Mouse (Mus musculus) thymus, adult 18-20 months (tissue): ENCODE results near the gene Slc38a4.

ENCODE experiments used
- DNase-seq, 2 experiments: peaks; one replicate each; pipeline ENCODE4 v3.0.0; 2022; ENCODE audit warnings: mixed read lengths in 2 of 2

The Slc38a4 gene

GRCm38 (mm10) chr15:97011599-97012372, 44.0 kb downstream of the Slc38a4 start:
- no peak for DNase-seq

- no peak for DNase-seq
Measured at GRCm38 (mm10) chr15:97009271-97009670, 46.5 kb downstream of the Slc38a4 start.

DNA sequence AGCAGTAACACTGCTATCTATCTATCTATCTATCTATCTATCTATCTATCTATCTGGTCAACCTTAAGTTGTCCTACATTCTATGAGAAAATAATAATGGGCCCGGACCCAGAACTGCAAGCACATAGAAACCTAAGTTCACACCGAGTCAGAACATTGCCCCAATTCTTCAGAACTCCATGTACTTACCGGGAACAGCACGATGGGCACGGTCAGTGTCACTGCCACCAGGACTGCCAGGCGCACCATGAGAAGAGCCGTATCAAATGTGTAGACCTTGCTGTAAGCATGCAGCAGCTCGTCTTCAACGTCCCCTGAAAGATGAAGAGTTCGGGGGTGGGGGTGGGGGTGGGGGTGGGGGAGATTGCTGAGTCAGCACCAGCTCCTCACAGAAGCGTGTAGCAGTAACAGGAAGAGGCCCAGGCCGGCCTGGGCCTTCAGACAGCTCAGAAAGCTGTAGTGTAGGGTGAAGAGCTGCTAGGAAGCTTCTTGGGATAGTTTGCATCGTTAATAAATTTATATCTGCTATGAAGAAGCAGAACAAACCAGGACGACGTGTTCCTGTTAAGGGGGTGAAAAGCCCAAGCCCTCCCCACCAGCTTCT, 50.0 kb downstream of the Slc38a4 start:
- DNase-seq = no peak

DNA sequence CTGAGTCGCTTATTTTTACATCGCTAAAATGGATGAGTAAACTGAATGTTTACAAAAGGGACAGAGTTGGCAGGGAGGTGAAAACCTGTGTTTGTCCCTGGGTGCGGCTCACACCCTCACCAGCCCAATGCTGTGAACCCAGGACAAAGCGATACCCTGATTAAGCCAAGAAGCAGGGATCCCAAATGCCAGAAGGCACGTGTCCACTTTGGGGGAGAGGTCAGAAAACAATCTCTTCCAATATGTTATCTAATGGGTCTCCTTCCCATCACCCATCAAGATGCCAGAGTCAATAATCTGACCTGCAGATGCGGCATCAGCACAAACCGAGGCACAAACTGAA, 51.3 kb downstream of the Slc38a4 start:
- DNase-seq = no peak

DNA sequence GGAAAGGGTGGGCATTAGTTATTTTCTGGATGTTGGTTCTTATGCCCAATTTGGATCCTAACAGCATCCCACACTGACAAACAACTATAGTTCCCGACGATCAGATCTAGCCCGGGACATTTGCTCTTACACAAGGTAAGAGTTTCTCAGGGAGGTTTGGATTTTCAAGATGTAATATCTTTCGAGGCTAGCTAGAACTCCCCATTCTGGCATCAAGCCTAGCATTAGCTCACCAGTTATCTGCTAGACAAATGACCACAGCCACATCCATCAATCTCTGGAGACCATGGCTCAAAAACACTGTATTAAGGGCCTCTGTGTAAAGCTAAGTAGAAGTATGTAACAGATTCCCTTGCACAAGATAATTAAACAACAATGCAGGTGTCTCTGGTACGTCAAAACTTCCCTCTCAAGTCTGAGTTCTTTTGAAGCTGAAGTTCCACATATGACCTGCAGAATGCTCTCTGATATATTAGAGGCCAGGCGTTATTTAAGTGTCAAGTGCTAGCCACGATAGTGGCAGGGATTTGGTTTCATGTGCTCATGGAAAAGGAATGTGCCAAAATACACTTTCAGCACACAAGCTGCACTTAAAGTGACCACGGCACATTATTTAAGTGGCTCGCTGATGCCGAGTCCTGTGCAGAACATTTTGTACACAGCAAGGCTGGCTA, 51.8 kb downstream of the Slc38a4 start:
- DNase-seq = no peak

DNA sequence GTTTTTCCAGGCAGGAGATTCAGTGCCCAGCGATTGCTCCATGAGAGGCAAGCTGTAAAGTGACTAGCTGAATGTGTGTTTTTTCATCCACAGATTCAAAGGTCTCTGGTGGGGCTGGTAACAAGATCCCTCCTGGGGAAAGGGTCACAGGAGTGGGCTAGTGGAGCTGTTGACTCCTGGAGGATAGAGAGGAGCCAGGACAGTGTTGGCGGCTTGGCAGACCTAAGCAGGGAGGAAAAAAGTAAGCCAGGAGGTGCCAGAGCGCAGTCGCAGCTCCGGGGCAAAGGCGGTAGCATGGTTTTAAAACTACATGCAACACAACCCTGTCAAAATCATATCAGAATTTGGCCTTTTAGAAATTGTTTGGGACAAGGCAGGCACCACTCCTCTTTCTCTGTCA, 52.6 kb downstream of the Slc38a4 start:
- DNase-seq = no peak

GRCm38 (mm10) chr15:97002752-97003151, 53.0 kb downstream of the Slc38a4 start:
- DNase-seq = no peak

- DNase-seq = no peak
Measured at GRCm38 (mm10) chr15:97001886-97002285, 53.9 kb downstream of the Slc38a4 start.

- no peak for DNase-seq
Measured at GRCm38 (mm10) chr15:97001416-97001815, 54.3 kb downstream of the Slc38a4 start.

DNA sequence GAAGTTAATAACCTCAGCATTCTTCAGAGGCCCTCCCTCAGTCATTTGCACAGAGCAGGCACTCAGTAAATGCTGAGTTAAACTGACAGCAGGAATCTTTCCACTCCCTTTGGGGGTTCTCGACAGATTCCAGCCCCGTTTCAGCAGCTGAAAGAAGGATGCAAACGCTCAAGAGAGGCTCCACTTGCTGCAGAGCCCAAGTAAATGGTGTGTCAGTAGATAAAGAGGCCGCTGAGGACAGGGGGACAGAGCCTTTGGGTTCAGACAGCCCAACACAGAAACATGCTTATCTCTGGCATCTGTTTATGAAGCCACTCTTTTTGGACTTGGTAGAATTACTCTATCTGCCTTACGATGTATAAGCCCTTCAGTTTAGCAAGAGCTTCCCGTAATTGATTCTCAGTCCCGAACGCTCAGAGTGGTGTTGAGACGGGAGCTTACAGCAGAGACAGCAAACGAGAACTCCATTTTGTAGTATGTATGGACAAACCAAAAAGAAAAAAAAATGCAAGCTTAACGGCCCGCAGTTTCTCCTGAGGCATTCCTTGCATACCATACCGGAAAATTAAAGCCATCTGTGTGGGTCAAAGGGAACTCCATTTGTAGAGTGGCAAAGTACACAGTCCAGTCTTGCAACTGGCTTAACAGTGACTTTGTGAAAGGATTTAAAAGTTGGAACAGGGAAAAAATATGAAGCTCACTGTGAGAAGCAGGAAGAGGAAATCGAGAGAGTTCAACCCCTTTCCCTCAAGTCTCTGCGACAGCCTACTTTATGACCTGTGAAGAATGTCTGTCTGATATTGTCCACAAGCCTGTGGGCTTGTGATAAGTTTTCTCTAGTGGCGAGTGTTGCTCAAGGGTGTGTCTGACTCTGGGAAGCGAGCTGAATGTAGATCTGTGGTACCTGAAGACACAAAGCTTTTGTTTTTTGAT, 55.2 kb downstream of the Slc38a4 start:
- DNase-seq = no peak

GRCm38 (mm10) chr15:96999401-96999800, 56.4 kb downstream of the Slc38a4 start:
- DNase-seq = no peak

GRCm38 (mm10) chr15:96985618-96986017, 70.1 kb downstream of the Slc38a4 start:
- no peak for DNase-seq

GRCm38 (mm10) chr15:96983581-96984330, 72.0 kb downstream of the Slc38a4 start:
- no peak for DNase-seq

GRCm38 (mm10) chr15:96975125-96975524, 80.6 kb downstream of the Slc38a4 start:
- DNase-seq = no peak

DNA sequence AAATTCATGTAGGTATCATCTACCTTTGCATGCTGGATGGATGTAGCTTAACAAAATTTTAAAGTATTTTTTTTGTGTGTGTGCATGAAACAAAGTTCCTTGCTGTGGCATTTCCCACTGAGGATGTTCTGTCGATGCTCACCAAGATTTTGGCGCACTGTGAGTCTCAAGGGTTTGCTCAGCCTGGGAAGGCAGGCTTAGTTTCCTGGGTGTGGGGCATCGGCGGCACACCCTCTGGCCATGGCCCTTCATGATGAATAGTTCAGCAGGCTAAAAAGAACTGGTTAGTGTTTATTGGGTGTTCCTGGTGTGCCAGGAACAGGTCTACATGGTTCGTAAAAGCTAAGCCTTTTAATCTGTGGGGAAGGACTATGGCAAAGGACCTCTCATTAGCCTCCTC, 81.6 kb downstream of the Slc38a4 start:
- DNase-seq = no peak

GRCm38 (mm10) chr15:96973370-96973769, 82.4 kb downstream of the Slc38a4 start:
- DNase-seq = no peak

GRCm38 (mm10) chr15:96972706-96973274, 83.0 kb downstream of the Slc38a4 start:
- no peak for DNase-seq

DNA sequence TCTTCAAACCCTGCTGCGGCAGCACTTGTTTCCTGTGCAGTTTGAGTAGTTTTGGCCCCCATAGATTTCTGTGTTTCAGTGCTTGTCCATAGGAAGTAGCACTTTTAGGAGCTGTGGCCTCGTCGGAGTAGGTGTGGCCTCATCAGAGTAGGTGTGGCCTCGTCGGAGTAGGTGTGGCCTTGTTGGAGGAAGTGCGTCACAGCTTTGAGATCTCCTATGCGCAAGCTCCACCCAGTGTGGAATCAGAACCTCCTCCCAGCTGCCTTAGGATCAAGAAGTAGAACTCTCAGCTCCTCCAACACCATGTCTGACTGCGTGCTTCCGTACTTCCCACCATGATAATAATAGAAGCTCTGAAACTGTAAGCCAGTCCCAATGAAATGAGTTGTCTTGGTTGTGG, 83.8 kb downstream of the Slc38a4 start:
- DNase-seq = no peak

- no peak for DNase-seq
Measured at GRCm38 (mm10) chr15:96969792-96970191, 86.0 kb downstream of the Slc38a4 start.

DNA sequence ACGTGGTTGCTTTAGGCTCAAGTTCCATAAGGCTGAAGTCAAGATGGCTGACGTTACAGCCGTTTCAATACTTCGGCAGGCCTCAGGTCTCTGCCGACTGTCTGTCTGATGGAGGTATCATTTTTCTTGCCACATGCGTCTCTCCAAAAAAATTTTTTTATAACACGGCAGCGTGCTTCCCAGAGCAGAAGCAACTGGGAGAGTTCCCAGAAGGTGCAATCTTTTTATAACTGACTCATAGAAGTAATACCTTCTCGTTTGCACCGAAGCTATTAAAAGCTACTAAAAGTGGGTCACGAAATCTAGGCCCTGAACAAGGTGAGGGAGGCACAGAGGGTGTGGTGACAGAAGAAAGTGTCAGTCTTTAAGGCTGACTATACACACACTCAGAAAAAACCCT, 87.0 kb downstream of the Slc38a4 start:
- no peak for DNase-seq

DNA sequence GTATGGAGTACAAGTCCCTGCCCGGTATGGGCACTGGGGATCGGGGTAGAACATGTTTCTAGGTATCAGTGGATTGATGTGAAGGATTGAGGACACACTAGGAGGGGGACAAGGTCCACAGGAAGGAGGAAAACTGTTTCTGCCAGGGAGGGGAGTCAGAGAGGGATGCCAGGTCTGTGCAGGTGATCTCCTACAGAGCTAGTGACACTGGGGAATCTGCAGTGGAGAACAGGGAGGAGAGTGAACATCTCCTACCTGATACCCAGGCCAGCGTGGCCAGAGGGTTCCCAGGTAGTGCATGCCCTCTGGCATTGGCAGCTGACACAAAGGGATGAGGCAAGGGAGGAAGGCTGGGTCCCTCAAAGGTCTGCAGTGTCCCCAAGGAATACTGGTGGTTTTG, 89.4 kb downstream of the Slc38a4 start:
- DNase-seq = no peak

DNA sequence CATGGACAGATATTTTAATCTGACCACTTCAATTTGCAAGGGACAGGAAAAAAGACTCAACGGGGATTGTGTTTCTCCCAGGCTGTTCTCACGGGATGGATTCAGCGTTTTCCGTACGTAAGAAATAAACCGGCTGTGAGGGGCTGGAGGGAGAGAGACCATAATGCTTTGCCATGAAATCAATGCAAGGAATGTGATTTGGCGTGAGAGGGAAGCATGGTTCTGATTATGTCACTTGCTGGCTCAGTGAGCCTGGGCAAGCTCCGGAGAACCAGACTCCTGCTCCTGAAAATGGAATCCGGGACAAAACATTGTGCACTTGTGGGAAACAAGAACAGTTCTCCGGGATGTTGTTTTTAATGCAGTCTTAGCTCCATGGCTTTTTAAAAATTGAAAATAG, 92.0 kb downstream of the Slc38a4 start:
- no peak for DNase-seq
